Mouse (Mus musculus): Measurements from ENCODE around the gene Drc7. TPM values are rescaled to one million over a fixed set of nuclear protein-coding genes. Genes with fewer than 3 reads are reported as not detected.

Gene Drc7
- polyA plus RNA-seq, 1 experiment from 2014 or later = 1.2 TPM

- Histone ChIP-seq H3K36me3 (ENCODE audit: control insufficient read depth, insufficient read depth, low read length) (no peaks in the 10 kb centered on the region), H3K4me3 (ENCODE audit: low read depth, low read length) (no peak overlapping the region), H3K27me3 (ENCODE audit: control insufficient read depth, insufficient read depth, low read length) (no peaks in the 10 kb centered on the region), H3K4me1 (replicated peaks; ENCODE audit: control insufficient read depth, insufficient read depth, low read length) (no peaks in the 10 kb centered on the region; the same call in 1 of the 2 replicates), H3K9ac (ENCODE audit: low read depth, low read length) (no peak overlapping the region), H3K9me3 (ENCODE audit: control insufficient read depth, low read length) (no peaks in the 10 kb centered on the region), H3K27ac (ENCODE audit: low read depth, low read length) (no peak overlapping the region), H3K4me2 (replicated peaks; ENCODE audit: low read depth, low read length) (no peak overlapping the region)
- no peak for ATAC-seq (ENCODE audit: low FRiP score)
- DNase-seq (ENCODE audit: low spot score) = no peak
- 74% methylated on average over 6 of the region's 6 CpGs for WGBS
Measured at GRCm38 (mm10) chr8:95047884-95048680, 6.8 kb upstream of the Drc7 start.

- H3K4me2 ChIP-seq (replicated peaks; ENCODE audit: low read depth, low read length) = no peak overlapping the region
- H3K9ac ChIP-seq (ENCODE audit: low read depth, low read length) = no peak overlapping the region
- no peaks in the 10 kb centered on the region for H3K9me3 ChIP-seq (ENCODE audit: control insufficient read depth, low read length)
- no peaks in the 10 kb centered on the region for H3K36me3 ChIP-seq (ENCODE audit: control insufficient read depth, insufficient read depth, low read length)
- H3K4me3 ChIP-seq (ENCODE audit: low read depth, low read length) = no peak overlapping the region
- no peaks in the 10 kb centered on the region; the same call in 1 of the 2 replicates for H3K4me1 ChIP-seq (replicated peaks; ENCODE audit: control insufficient read depth, insufficient read depth, low read length)
- no peak for DNase-seq (ENCODE audit: low spot score)
- no peaks in the 10 kb centered on the region for H3K27me3 ChIP-seq (ENCODE audit: control insufficient read depth, insufficient read depth, low read length)
- WGBS = 87% methylated on average over 2 of the region's 2 CpGs
- H3K27ac ChIP-seq (ENCODE audit: low read depth, low read length) = no peak overlapping the region
- no peak for ATAC-seq (ENCODE audit: low FRiP score)
Measured at GRCm38 (mm10) chr8:95049636-95050035, 5.3 kb upstream of the Drc7 start.

GRCm38 (mm10) chr8:95054438-95054837, 465 bp upstream of the Drc7 start:
- Histone ChIP-seq H3K36me3 (ENCODE audit: control insufficient read depth, insufficient read depth, low read length) (no peaks in the 10 kb centered on the region), H3K27me3 (ENCODE audit: control insufficient read depth, insufficient read depth, low read length) (no peaks in the 10 kb centered on the region), H3K27ac (ENCODE audit: low read depth, low read length) (no peak overlapping the region), H3K4me1 (replicated peaks; ENCODE audit: control insufficient read depth, insufficient read depth, low read length) (no peaks in the 10 kb centered on the region), H3K4me2 (replicated peaks; ENCODE audit: low read depth, low read length) (no peak overlapping the region), H3K9ac (ENCODE audit: low read depth, low read length) (no peak overlapping the region), H3K9me3 (ENCODE audit: control insufficient read depth, low read length) (no peaks in the 10 kb centered on the region), H3K4me3 (ENCODE audit: low read depth, low read length) (no peak overlapping the region)
- 64% methylated on average over 6 of the region's 6 CpGs for WGBS
- DNase-seq (ENCODE audit: low spot score) = no peak
- no peak for ATAC-seq (ENCODE audit: low FRiP score)

GRCm38 (mm10) chr8:95056414-95056813, 1.5 kb downstream of the Drc7 start:
- WGBS = 81% methylated on average over 5 of the region's 5 CpGs
- Histone ChIP-seq H3K9me3 (ENCODE audit: control insufficient read depth, low read length) (no peaks in the 10 kb centered on the region), H3K27ac (ENCODE audit: low read depth, low read length) (no peak overlapping the region)

GRCm38 (mm10) chr8:95058661-95059060, 3.8 kb downstream of the Drc7 start:
- H3K27me3 ChIP-seq (ENCODE audit: control insufficient read depth, insufficient read depth, low read length) = no peaks in the 10 kb centered on the region
- no peak overlapping the region for H3K4me2 ChIP-seq (replicated peaks; ENCODE audit: low read depth, low read length)
- no peaks in the 10 kb centered on the region for H3K9me3 ChIP-seq (ENCODE audit: control insufficient read depth, low read length)
- DNase-seq (ENCODE audit: low spot score) = no peak
- H3K27ac ChIP-seq (ENCODE audit: low read depth, low read length) = no peak overlapping the region
- H3K36me3 ChIP-seq (ENCODE audit: control insufficient read depth, insufficient read depth, low read length) = no peaks in the 10 kb centered on the region
- ATAC-seq (ENCODE audit: low FRiP score) = no peak
- H3K4me3 ChIP-seq (ENCODE audit: low read depth, low read length) = no peak overlapping the region
- H3K4me1 ChIP-seq (replicated peaks; ENCODE audit: control insufficient read depth, insufficient read depth, low read length) = no peaks in the 10 kb centered on the region
- H3K9ac ChIP-seq (ENCODE audit: low read depth, low read length) = no peak overlapping the region
- WGBS = 81% methylated on average over 6 of the region's 6 CpGs

More at GRCm38 (mm10) chr8:95056414-95056813, 1.5 kb downstream of the Drc7 start:
- DNase-seq (ENCODE audit: low spot score) (no peak), ATAC-seq (ENCODE audit: low FRiP score) (no peak)
- no peaks in the 10 kb centered on the region for H3K36me3 ChIP-seq (ENCODE audit: control insufficient read depth, insufficient read depth, low read length)
- no peaks in the 10 kb centered on the region for H3K4me1 ChIP-seq (replicated peaks; ENCODE audit: control insufficient read depth, insufficient read depth, low read length)
- H3K4me3 ChIP-seq (ENCODE audit: low read depth, low read length) = no peak overlapping the region
- no peak overlapping the region for H3K9ac ChIP-seq (ENCODE audit: low read depth, low read length)
- H3K27me3 ChIP-seq (ENCODE audit: control insufficient read depth, insufficient read depth, low read length) = no peaks in the 10 kb centered on the region
- no peak overlapping the region for H3K4me2 ChIP-seq (replicated peaks; ENCODE audit: low read depth, low read length)

GRCm38 (mm10) chr8:95059812-95060533, 5.1 kb downstream of the Drc7 start:
- Histone ChIP-seq H3K4me2 (replicated peaks; ENCODE audit: low read depth, low read length) (no peak overlapping the region), H3K27me3 (ENCODE audit: control insufficient read depth, insufficient read depth, low read length) (no peaks in the 10 kb centered on the region), H3K4me1 (replicated peaks; ENCODE audit: control insufficient read depth, insufficient read depth, low read length) (no peaks in the 10 kb centered on the region), H3K9me3 (ENCODE audit: control insufficient read depth, low read length) (no peaks in the 10 kb centered on the region), H3K27ac (ENCODE audit: low read depth, low read length) (no peak overlapping the region), H3K9ac (ENCODE audit: low read depth, low read length) (no peak overlapping the region), H3K36me3 (ENCODE audit: control insufficient read depth, insufficient read depth, low read length) (no peaks in the 10 kb centered on the region), H3K4me3 (ENCODE audit: low read depth, low read length) (no peak overlapping the region)
- 70% methylated on average over 6 of the region's 6 CpGs for WGBS
- ATAC-seq (ENCODE audit: low FRiP score) (no peak), DNase-seq (ENCODE audit: low spot score) (no peak)

GRCm38 (mm10) chr8:95064531-95064930, 9.6 kb downstream of the Drc7 start:
- Histone ChIP-seq H3K27ac (ENCODE audit: low read depth, low read length) (no peak overlapping the region), H3K9ac (ENCODE audit: low read depth, low read length) (no peak overlapping the region)
- 88% methylated on average over 2 of the region's 2 CpGs for WGBS

GRCm38 (mm10) chr8:95067582-95067981, 12.7 kb downstream of the Drc7 start:
- Histone ChIP-seq H3K36me3 (ENCODE audit: control insufficient read depth, insufficient read depth, low read length) (no peaks in the 10 kb centered on the region), H3K9me3 (ENCODE audit: control insufficient read depth, low read length) (no peaks in the 10 kb centered on the region), H3K4me1 (replicated peaks; ENCODE audit: control insufficient read depth, insufficient read depth, low read length) (no peaks in the 10 kb centered on the region), H3K27me3 (ENCODE audit: control insufficient read depth, insufficient read depth, low read length) (no peaks in the 10 kb centered on the region), H3K4me2 (replicated peaks; ENCODE audit: low read depth, low read length) (no peak overlapping the region), H3K4me3 (ENCODE audit: low read depth, low read length) (no peak overlapping the region), H3K27ac (ENCODE audit: low read depth, low read length) (no peak overlapping the region), H3K9ac (ENCODE audit: low read depth, low read length) (no peak overlapping the region)
- ATAC-seq (ENCODE audit: low FRiP score) = no peak
- DNase-seq (ENCODE audit: low spot score) = peak; percentile 65
- 52% methylated on average over 3 of the region's 3 CpGs for WGBS

More at GRCm38 (mm10) chr8:95064531-95064930, 9.6 kb downstream of the Drc7 start:
- ATAC-seq (ENCODE audit: low FRiP score) = no peak
- H3K4me1 ChIP-seq (replicated peaks; ENCODE audit: control insufficient read depth, insufficient read depth, low read length) = no peaks in the 10 kb centered on the region
- no peaks in the 10 kb centered on the region for H3K36me3 ChIP-seq (ENCODE audit: control insufficient read depth, insufficient read depth, low read length)
- no peaks in the 10 kb centered on the region for H3K9me3 ChIP-seq (ENCODE audit: control insufficient read depth, low read length)
- no peak for DNase-seq (ENCODE audit: low spot score)
- no peak overlapping the region for H3K4me2 ChIP-seq (replicated peaks; ENCODE audit: low read depth, low read length)
- no peaks in the 10 kb centered on the region for H3K27me3 ChIP-seq (ENCODE audit: control insufficient read depth, insufficient read depth, low read length)
- H3K4me3 ChIP-seq (ENCODE audit: low read depth, low read length) = no peak overlapping the region
